Mouse (Mus musculus) brain, embryonic 14.5 days (tissue): ENCODE data around the gene G6pc.

Experiments
- CTCF ChIP-seq: fragments of 200-500 bp; IDR thresholded peaks from 2 replicates; pipeline ENCODE4 v1.5.1; 2012; ENCODE audit warnings: inconsistent platforms, mild to moderate bottlenecking, moderate library complexity, borderline replicate concordance; ENCODE audit not compliant: insufficient read depth, insufficient read length; ENCODE audit errors: extremely low read depth
- POLR2A ChIP-seq: fragments of 200-500 bp; IDR thresholded peaks from 2 replicates; pipeline ENCODE4 v1.6.1; 2012; ENCODE audit warnings: mild to moderate bottlenecking, inconsistent platforms, borderline replicate concordance; ENCODE audit not compliant: poor library complexity, insufficient read depth, insufficient read length, severe bottlenecking; ENCODE audit errors: extremely low read depth

GRCm38 (mm10) chr11:101324763-101325162, 42.6 kb upstream of the G6pc start, which contains the start of gene Aoc2:
- TF ChIP-seq POLR2A (no peak), CTCF (no peak)
